Mouse (Mus musculus): ENCODE measurements around the gene Retnla. TPM values are rescaled to one million over a fixed set of nuclear protein-coding genes. Genes with fewer than 3 reads are reported as not detected.
"Not testable (repeated sequence)": the region's sequence is repeated elsewhere in the genome, so short reads cannot be mapped to it uniquely, and the experiment has no call there.

Gene Retnla
- polyA plus RNA-seq, 1 experiment from 2014 or later, result not detected

DNA sequence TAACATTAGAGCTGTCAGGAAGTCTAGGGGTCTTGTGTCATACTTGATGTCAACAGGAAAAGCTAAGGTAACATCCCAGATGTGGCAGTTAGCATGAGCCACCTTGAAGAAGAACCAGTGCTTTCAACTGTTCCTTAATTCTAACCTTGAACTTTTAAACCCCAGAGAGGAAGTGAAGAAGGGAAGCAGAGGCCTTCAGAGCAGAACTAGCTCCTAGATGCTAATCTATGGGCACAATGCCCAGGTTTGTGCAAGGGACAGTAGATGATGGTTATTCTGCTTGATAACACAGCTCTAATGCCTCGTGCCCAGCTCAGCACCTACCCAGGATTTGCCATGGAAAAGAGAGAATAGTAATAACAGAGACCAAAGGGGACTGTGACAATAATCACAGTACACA is 8.7 kb upstream of the Retnla start:
- not testable (repeated sequence) for DNase-seq (ENCODE audit: low spot score); H3K27me3 ChIP-seq (ENCODE audit: low read depth, poor library complexity, severe bottlenecking); H3K9me3 ChIP-seq (replicated peaks); H3K4me3 ChIP-seq; H3K4me1 ChIP-seq; H3K27ac ChIP-seq (replicated peaks); H3K36me3 ChIP-seq
- WGBS, result 78% methylated on average over 1 of the region's 1 CpGs

DNA sequence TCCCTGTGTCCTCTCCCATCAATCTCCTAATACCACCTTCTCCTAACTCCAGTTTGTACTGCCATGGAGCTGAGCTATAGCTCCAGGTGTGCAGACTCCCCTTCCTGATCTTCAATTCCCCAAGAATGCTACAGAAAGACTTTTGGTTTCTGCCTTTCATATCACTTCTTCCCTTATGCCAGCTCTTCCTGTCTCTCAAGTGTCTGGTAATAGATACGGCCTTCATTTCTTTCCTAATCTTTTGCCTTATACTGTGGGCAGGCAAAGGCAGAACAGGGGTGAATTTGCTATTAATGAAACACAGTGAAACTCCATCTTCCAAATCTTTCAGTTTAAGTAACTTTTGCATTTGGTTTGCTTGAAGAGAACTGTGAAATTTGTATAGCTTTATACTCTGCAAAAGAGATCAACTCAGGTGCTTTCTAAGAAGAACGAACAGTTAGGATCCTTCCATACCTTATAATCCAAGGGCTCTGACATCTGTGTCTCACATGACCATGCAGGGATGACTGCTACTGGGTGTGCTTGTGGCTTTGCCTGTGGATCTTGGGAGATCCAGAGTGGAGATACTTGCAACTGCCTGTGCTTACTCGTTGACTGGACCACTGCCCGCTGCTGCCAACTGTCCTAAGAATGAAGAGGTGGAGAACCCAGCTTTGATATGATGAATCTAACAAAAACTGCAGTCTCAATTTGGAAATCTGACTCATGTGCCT is 1.5 kb downstream of the Retnla start:
- 90% methylated on average over 4 of the region's 4 CpGs for WGBS
- Histone ChIP-seq H3K27ac (replicated peaks) (no peak overlapping the region), H3K27me3 (ENCODE audit: low read depth, poor library complexity, severe bottlenecking) (no peaks in the 10 kb centered on the region), H3K4me1 (no peaks in the 10 kb centered on the region), H3K36me3 (no peaks in the 10 kb centered on the region), H3K9me3 (replicated peaks) (no peaks in the 10 kb centered on the region), H3K4me3 (no peak overlapping the region)
- no peak for DNase-seq (ENCODE audit: low spot score)

DNA sequence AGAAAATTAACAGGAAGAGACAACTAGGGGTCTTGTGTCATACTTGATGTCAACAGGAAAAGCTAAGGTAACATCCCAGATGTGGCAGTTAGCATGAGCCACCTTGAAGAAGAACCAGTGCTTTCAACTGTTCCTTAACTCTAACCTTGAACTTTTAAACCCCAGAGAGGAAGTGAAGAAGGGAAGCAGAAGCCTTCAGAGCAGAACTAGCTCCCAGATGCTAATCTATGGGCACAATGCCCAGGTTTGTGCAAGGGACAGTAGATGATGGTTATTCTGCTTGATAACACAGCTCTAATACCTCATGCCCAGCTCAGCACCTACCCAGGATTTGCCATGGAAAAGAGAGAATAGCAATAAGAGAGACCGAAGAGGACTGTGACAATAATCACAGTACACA is 22.7 kb downstream of the Retnla start:
- H3K4me1 ChIP-seq; H3K4me3 ChIP-seq; H3K9me3 ChIP-seq (replicated peaks); H3K36me3 ChIP-seq; H3K27me3 ChIP-seq (ENCODE audit: low read depth, poor library complexity, severe bottlenecking); DNase-seq (ENCODE audit: low spot score); H3K27ac ChIP-seq (replicated peaks): not testable (repeated sequence)
- WGBS, result 94% methylated on average over 1 of the region's 1 CpGs

DNA sequence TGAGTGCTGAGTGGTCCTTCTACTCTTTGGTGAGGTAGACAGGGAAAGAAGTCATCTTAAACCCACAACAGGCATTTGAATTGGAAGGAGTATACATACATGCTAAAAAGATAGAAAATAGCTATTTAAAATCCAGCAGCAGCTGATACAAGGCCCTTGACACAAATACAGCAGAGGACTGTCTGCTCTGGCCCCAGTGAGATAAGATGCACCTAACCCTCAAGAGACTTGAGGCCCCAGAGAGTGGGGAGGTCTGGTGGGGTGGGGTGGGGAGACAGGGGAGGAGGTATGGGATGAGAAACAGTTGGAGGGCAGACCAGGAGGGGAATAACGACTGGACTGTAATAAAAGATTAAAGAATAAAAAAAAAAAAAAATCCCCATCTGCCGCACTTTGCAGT is 25.3 kb downstream of the Retnla start:
- H3K27ac ChIP-seq (replicated peaks), result no peak overlapping the region
- H3K9me3 ChIP-seq (replicated peaks), result no peaks in the 10 kb centered on the region
- WGBS, result 64% methylated on average over 2 of the region's 2 CpGs
- H3K4me1 ChIP-seq, result no peaks in the 10 kb centered on the region
- no peaks in the 10 kb centered on the region for H3K36me3 ChIP-seq
- DNase-seq (ENCODE audit: low spot score), result no peak
- H3K27me3 ChIP-seq (ENCODE audit: low read depth, poor library complexity, severe bottlenecking), result no peaks in the 10 kb centered on the region
- H3K4me3 ChIP-seq, result no peak overlapping the region

DNA sequence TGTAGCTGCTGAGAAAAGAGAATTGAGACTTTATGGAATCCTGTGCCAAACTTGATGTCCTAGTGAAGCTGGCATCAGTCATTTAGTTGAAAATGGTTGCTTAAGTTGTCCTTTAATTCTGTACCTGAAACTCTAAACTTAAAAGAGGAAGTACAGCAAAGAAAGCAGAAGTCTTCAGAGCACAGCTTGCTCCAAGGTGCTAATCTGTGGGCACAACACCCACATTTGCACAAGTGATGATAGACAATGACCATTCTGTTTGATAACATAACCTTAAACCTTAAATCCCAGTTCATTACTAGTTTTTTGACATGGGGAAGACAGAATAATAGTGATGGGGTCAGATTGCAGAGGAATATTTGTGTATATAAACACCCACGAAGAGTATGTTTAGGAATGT is 26.3 kb downstream of the Retnla start:
- Histone ChIP-seq H3K9me3 (replicated peaks) (no peaks in the 10 kb centered on the region), H3K4me3 (no peak overlapping the region), H3K27ac (replicated peaks) (no peak overlapping the region), H3K27me3 (ENCODE audit: low read depth, poor library complexity, severe bottlenecking) (no peaks in the 10 kb centered on the region), H3K4me1 (no peaks in the 10 kb centered on the region), H3K36me3 (no peaks in the 10 kb centered on the region)
- DNase-seq (ENCODE audit: low spot score), result no peak
- WGBS, result 83% methylated on average over 1 of the region's 1 CpGs

DNA sequence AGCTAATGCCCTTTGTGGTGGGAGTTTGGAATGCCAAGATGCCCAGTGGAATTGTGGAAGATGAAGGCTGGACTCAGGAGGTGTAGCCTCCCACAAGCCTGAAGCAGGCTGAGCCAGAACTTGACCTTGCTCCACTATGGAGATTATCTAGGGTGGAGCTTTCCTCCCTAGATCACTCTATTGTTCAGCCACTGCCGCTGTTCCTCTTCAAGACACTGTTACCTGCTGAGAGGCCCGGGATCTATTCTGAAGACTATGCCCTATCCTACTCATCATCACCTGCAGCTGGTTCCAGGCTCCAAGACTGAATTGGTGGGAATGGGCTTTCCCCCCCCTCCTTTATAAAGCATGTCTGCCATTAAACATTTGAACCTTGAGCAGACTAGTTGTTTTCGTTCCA is 27.3 kb downstream of the Retnla start:
- WGBS, result 67% methylated on average over 3 of the region's 3 CpGs
- H3K4me1 ChIP-seq, result no peaks in the 10 kb centered on the region
- no peaks in the 10 kb centered on the region for H3K9me3 ChIP-seq (replicated peaks)
- H3K4me3 ChIP-seq, result no peak overlapping the region
- no peak for DNase-seq (ENCODE audit: low spot score)
- no peak overlapping the region for H3K27ac ChIP-seq (replicated peaks)
- H3K27me3 ChIP-seq (ENCODE audit: low read depth, poor library complexity, severe bottlenecking), result no peaks in the 10 kb centered on the region
- H3K36me3 ChIP-seq, result no peaks in the 10 kb centered on the region

DNA sequence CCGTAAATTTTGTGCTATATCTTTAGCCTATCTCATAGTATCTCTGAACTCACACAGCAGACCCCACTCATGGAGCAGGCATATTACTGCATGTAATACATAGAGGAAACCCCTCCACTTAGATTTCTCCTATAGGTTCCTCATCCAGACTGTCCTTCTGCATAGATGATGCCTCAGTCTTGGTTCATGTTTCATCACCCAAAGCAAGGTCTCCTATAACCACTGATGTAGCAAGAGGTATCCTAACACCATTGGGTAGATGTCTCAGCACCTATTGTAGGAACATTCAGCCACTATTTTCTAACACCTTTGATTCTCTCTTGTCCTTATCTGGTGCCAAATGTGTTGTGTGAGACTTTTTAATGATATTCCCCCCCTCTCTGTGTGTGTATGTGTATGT is 29.4 kb downstream of the Retnla start:
- no peak overlapping the region for H3K4me3 ChIP-seq
- no peak for DNase-seq (ENCODE audit: low spot score)
- WGBS, result 94% methylated on average over 1 of the region's 1 CpGs
- H3K27ac ChIP-seq (replicated peaks), result no peak overlapping the region
- no peaks in the 10 kb centered on the region for H3K4me1 ChIP-seq
- no peaks in the 10 kb centered on the region for H3K9me3 ChIP-seq (replicated peaks)
- no peaks in the 10 kb centered on the region for H3K27me3 ChIP-seq (ENCODE audit: low read depth, poor library complexity, severe bottlenecking)
- no peaks in the 10 kb centered on the region for H3K36me3 ChIP-seq

DNA sequence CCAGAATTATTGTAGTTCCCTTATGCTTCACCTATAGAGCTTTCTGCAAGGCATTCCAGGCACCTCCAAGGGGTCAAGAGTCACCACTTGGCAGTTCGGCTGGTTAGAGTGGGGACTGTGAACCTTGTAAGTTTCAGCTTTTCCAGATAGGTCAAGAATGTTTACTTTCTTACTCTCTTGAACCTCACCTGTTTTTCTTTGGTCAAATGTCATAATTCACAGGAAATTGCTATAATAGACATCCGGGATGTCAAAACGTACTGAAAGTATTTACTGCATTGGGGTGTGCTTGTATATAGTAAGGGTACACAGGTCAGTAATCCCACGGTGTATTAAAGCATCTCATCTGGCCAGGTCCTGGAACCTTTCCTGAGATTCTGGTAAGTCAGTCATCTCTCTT is 30.0 kb downstream of the Retnla start, which contains the start of gene Retnlg:
TSS of gene Retnlg (plus strand) at position 301 of the 400 bp plus-strand sequence.
- no peaks in the 10 kb centered on the region for H3K9me3 ChIP-seq (replicated peaks)
- no peaks in the 10 kb centered on the region for H3K36me3 ChIP-seq
- H3K27me3 ChIP-seq (ENCODE audit: low read depth, poor library complexity, severe bottlenecking), result no peaks in the 10 kb centered on the region
- no peak within 1 kb of the TSS for H3K27ac ChIP-seq (replicated peaks)
- no peaks in the 10 kb centered on the region for H3K4me1 ChIP-seq
- H3K4me3 ChIP-seq, result no peak within 1 kb of the TSS
- 85% methylated on average over 4 of the region's 4 CpGs for WGBS
- no peak for DNase-seq (ENCODE audit: low spot score)

DNA sequence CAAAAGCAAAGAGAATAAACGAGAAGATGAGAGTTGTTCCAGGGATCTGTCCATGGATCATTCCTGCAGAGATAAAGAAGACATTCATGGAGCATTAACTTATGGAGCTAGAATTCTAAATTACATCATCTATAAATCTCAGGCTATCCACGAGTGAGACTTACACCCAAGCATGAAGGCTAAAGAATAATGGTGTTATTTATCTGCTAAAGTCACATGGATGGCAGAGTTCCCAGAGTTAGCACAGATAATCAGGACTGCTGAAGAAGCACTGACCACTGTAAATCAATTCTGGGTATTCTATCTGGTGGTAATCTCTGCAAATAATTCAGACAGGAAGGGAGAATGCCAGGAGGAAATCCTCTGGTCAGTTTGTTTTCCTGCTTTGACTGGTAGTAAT is 48.4 kb downstream of the Retnla start:
- Histone ChIP-seq H3K27ac (replicated peaks) (no peak overlapping the region), H3K36me3 (no peaks in the 10 kb centered on the region), H3K4me3 (no peak overlapping the region), H3K27me3 (ENCODE audit: low read depth, poor library complexity, severe bottlenecking) (no peaks in the 10 kb centered on the region), H3K9me3 (replicated peaks) (0 out of 2 replicates have a peak, but pooled peaks cover 5% of the 10 kb centered on the region), H3K4me1 (no peaks in the 10 kb centered on the region)
- 83% methylated on average over 2 of the region's 2 CpGs for WGBS
- DNase-seq (ENCODE audit: low spot score), result no peak

Other genes starting within 250 kb of the Retnla start
- not detected in 2 replicates for gene Trat1, start 70.5 kb upstream of the Retnla start, polyA plus RNA-seq (2016; fragmentation: Nextera tagmentation; extraction: Ambion mirVana)
- gene Retnlb, start 25.7 kb upstream of the Retnla start, polyA plus RNA-seq (2016; fragmentation: Nextera tagmentation; extraction: Ambion mirVana), result not detected in 2 replicates
- gene Retnlg, start 30.1 kb downstream of the Retnla start, polyA plus RNA-seq (2016; fragmentation: Nextera tagmentation; extraction: Ambion mirVana), result not detected in 2 replicates
- 31.9 and 38.0 TPM in 2 replicates for gene Dzip3, start 151.6 kb downstream of the Retnla start, polyA plus RNA-seq (2016; fragmentation: Nextera tagmentation; extraction: Ambion mirVana)
- gene Cip2a, start 151.6 kb downstream of the Retnla start, polyA plus RNA-seq (2016; fragmentation: Nextera tagmentation; extraction: Ambion mirVana), result 47.0 and 47.2 TPM in 2 replicates
- 0.02 TPM in 1 of 2 replicates, not detected in the other for gene Myh15, start 214.9 kb downstream of the Retnla start, polyA plus RNA-seq (2016; fragmentation: Nextera tagmentation; extraction: Ambion mirVana)

Measured in midbrain, embryonic 10.5 days (tissue).